Mouse (Mus musculus): ENCODE results near the gene Ino80b.

Gene Ino80b

GRCm38 (mm10) chr6:83116373-83117164 is 8.7 kb downstream of the Ino80b start:
- no peak for DNase-seq

- peak in 1 of 2 experiments; percentile 42 for DNase-seq
Measured at GRCm38 (mm10) chr6:83115682-83116372, 9.4 kb downstream of the Ino80b start.

- DNase-seq: peak; percentile 96
Measured at GRCm38 (mm10) chr6:83115011-83115671, 10.1 kb downstream of the Ino80b start, which contains the start of gene Mogs. TSS of gene Mogs (plus strand) at chr6:83115496.

- DNase-seq: no peak
Measured at GRCm38 (mm10) chr6:83111510-83112136, 13.6 kb downstream of the Ino80b start.

- DNase-seq: peak; percentile 74 to 81
Measured at GRCm38 (mm10) chr6:83108762-83109668, 16.2 kb downstream of the Ino80b start, which contains the start of gene Mrpl53. TSS of gene Mrpl53 (plus strand) at chr6:83109040.

- peak; percentile 88 for DNase-seq
Measured at GRCm38 (mm10) chr6:83107566-83108400, 17.4 kb downstream of the Ino80b start.

- no peak for DNase-seq
Measured at GRCm38 (mm10) chr6:83104158-83104557, 21.1 kb downstream of the Ino80b start.

GRCm38 (mm10) chr6:83103130-83103650 is 22.0 kb downstream of the Ino80b start:
- no peak for DNase-seq

GRCm38 (mm10) chr6:83101688-83102556 is 23.3 kb downstream of the Ino80b start:
- peak; percentile 73 to 76 for DNase-seq

- DNase-seq: peak; percentile 83 to 85
Measured at GRCm38 (mm10) chr6:83101316-83101687, 23.9 kb downstream of the Ino80b start, which contains the start of the genes Ccdc142 and Gm42688. TSS of gene Ccdc142 (plus strand) at chr6:83101601. TSS of gene Gm42688 (plus strand) at chr6:83101617.

GRCm38 (mm10) chr6:83098411-83098810 is 26.8 kb downstream of the Ino80b start:
- DNase-seq: no peak

GRCm38 (mm10) chr6:83095968-83096367 is 29.3 kb downstream of the Ino80b start:
- DNase-seq: no peak

- no peak for DNase-seq
Measured at GRCm38 (mm10) chr6:83092416-83093127, 32.7 kb downstream of the Ino80b start.

GRCm38 (mm10) chr6:83087926-83088260 is 37.3 kb downstream of the Ino80b start:
- DNase-seq: no peak

- DNase-seq: no peak
Measured at GRCm38 (mm10) chr6:83087205-83087925, 37.9 kb downstream of the Ino80b start.

- DNase-seq: peak in 1 of 2 experiments; percentile 14
Measured at GRCm38 (mm10) chr6:83086121-83087035, 38.9 kb downstream of the Ino80b start, which contains the start of gene Lbx2. TSS of gene Lbx2 (plus strand) at chr6:83086367.

GRCm38 (mm10) chr6:83084477-83084876 is 40.8 kb downstream of the Ino80b start:
- no peak for DNase-seq
